Mouse (Mus musculus) heart, postnatal 14 days (tissue): Measurements from ENCODE around the gene Tmprss9. TPM values are rescaled to one million over a fixed set of nuclear protein-coding genes. Genes with fewer than 3 reads are reported as not detected.
A peak's percentile ranks its signal among the peaks of the same experiment; 100 is the strongest.
"Not testable (repeated sequence)": the region's sequence is repeated elsewhere in the genome, so short reads cannot be mapped to it uniquely, and the experiment has no call there.

Experiments
- DNase-seq, 2 experiments: peaks; one replicate each; pipeline ENCODE4 v3.0.0; 2021 to 2022
- intact Hi-C: fragments of 180-260 bp; cut with DNase I; formaldehyde crosslinking; loops from one replicate; pipeline ENCODE4 v1.15.1; 2025
- long read RNA-seq, 2 experiments: library from polyadenylated mRNA; stranded (forward); transcript quantifications; one replicate each; pipeline ENCODE4 v2.0.0; 2021
- total RNA-seq, 2 experiments: library from RNA; stranded (reverse); gene quantifications; 2 replicates each; pipeline ENCODE4 v1.2.3; 2021

The Tmprss9 gene
- not detected for total RNA-seq
- long read RNA-seq, experiment 1, result 0 reads
- long read RNA-seq, experiment 2, result 0 reads

GRCm38 (mm10) chr10:80871581-80871980 is at the start of gene Tmprss9:
Gene Tmprss9 (plus strand): TSS chr10:80871848.
- no peak for DNase-seq
- intact Hi-C loops, result no loop called here

- DNase-seq, result no peak
- intact Hi-C loops, result loop anchor here (2.0 to 5.0 kb wide), 2 partner anchors 57 to 175 kb away; no protein-coding TSS in a partner anchor
Measured at GRCm38 (mm10) chr10:80821991-80822390, 49.7 kb upstream of the Tmprss9 start.

- no peak for DNase-seq
- intact Hi-C loops, result loop anchor here (2.0 to 5.0 kb wide), 2 partner anchors 56 to 175 kb away; no protein-coding TSS in a partner anchor
Measured at GRCm38 (mm10) chr10:80822528-80822927, 49.1 kb upstream of the Tmprss9 start.

GRCm38 (mm10) chr10:80823316-80823715 is 48.3 kb upstream of the Tmprss9 start:
- intact Hi-C loops, result loop anchor here (2.0 to 5.0 kb wide), 2 partner anchors 55 to 174 kb away; no protein-coding TSS in a partner anchor
- DNase-seq, result no peak

- intact Hi-C loops, result loop anchor here (2.0 to 5.0 kb wide), 2 partner anchors 55 to 173 kb away; no protein-coding TSS in a partner anchor
- no peak for DNase-seq
Measured at GRCm38 (mm10) chr10:80823847-80824643, 47.6 kb upstream of the Tmprss9 start.

GRCm38 (mm10) chr10:80824827-80825226 is 46.8 kb upstream of the Tmprss9 start:
- no peak for DNase-seq
- intact Hi-C loops, result loop anchor here (5.0 kb wide), 1 partner anchor 172 kb away; no protein-coding TSS in a partner anchor

GRCm38 (mm10) chr10:80826151-80827062 is 45.2 kb upstream of the Tmprss9 start, which contains the start of gene Oaz1:
Gene Oaz1 (plus strand): TSS chr10:80826656.
- DNase-seq, result peak; percentile 96 to 99
- intact Hi-C loops, result no loop called here

GRCm38 (mm10) chr10:80827063-80827869 is 44.4 kb upstream of the Tmprss9 start:
- intact Hi-C loops, result no loop called here
- no peak for DNase-seq

GRCm38 (mm10) chr10:80827870-80828420 is 43.7 kb upstream of the Tmprss9 start:
- DNase-seq, result no peak
- intact Hi-C loops, result no loop called here

GRCm38 (mm10) chr10:80828587-80828986 is 43.1 kb upstream of the Tmprss9 start:
- intact Hi-C loops, DNase-seq: not testable (repeated sequence)

GRCm38 (mm10) chr10:80829359-80830278 is 42.0 kb upstream of the Tmprss9 start:
- intact Hi-C loops, result no loop called here
- DNase-seq, result no peak

- peak; percentile 45 to 57 for DNase-seq
- intact Hi-C loops, result no loop called here
Measured at GRCm38 (mm10) chr10:80831136-80831535, 40.5 kb upstream of the Tmprss9 start.

GRCm38 (mm10) chr10:80832818-80833217 is 38.8 kb upstream of the Tmprss9 start:
- DNase-seq, result no peak
- intact Hi-C loops, result loop anchor here (2.0 kb wide), 1 partner anchor 22 kb away; the partner anchor contains the start of genes Lsm7 and Sppl2b

- DNase-seq, result no peak
- intact Hi-C loops, result no loop called here
Measured at GRCm38 (mm10) chr10:80835617-80836016, 36.0 kb upstream of the Tmprss9 start.

GRCm38 (mm10) chr10:80836949-80837379 is 34.7 kb upstream of the Tmprss9 start:
- intact Hi-C loops, result no loop called here
- no peak for DNase-seq

- peak; percentile 35 to 51 for DNase-seq
- intact Hi-C loops, result no loop called here
Measured at GRCm38 (mm10) chr10:80837827-80838226, 33.8 kb upstream of the Tmprss9 start.

GRCm38 (mm10) chr10:80838346-80838912 is 33.2 kb upstream of the Tmprss9 start:
- intact Hi-C loops, result no loop called here
- no peak for DNase-seq

GRCm38 (mm10) chr10:80839848-80840247 is 31.8 kb upstream of the Tmprss9 start:
- DNase-seq, result no peak
- intact Hi-C loops, result no loop called here
